Mouse (Mus musculus): ENCODE measurements around the gene Rsc1a1. TPM values are rescaled to one million over a fixed set of nuclear protein-coding genes. Genes with fewer than 3 reads are reported as not detected.

The Rsc1a1 gene
- total RNA-seq, 2 experiments from 2014 or later, result not detected

Other genes starting within 250 kb of the Rsc1a1 start
- gene Srarp, start 249.5 kb downstream of the Rsc1a1 start, total RNA-seq (2021), result under 1 TPM; 0.34 to 0.43 TPM
- gene Zbtb17, start 240.9 kb downstream of the Rsc1a1 start, total RNA-seq (2021), result 10 to 100 TPM; 20.8 to 21.2 TPM
- gene Spen, start 147.0 kb downstream of the Rsc1a1 start, total RNA-seq (2021), result 10 to 100 TPM; 33.8 to 34.0 TPM
- gene Fblim1, start 79.5 kb downstream of the Rsc1a1 start, total RNA-seq (2021), result 100 to 1,000 TPM; 299 to 338 TPM
- 10 to 100 TPM; 30.1 to 35.4 TPM for gene Tmem82, start 67.0 kb downstream of the Rsc1a1 start, total RNA-seq (2021)
- gene Slc25a34, start 61.8 kb downstream of the Rsc1a1 start, total RNA-seq (2021), result 100 to 1,000 TPM; 121 TPM
- 100 to 1,000 TPM; 101 to 103 TPM for gene Plekhm2, start 20.7 kb downstream of the Rsc1a1 start, total RNA-seq (2021)
- gene Ddi2, start 37.8 kb upstream of the Rsc1a1 start, total RNA-seq (2021), result 10 to 100 TPM; 39.0 to 40.4 TPM
- under 1 TPM; 0.72 to 0.98 TPM for gene Agmat, start 61.1 kb upstream of the Rsc1a1 start, total RNA-seq (2021)
- 10 to 100 TPM; 18.4 to 18.5 TPM for gene Dnajc16, start 105.3 kb upstream of the Rsc1a1 start, total RNA-seq (2021)
- gene Casp9, start 108.0 kb upstream of the Rsc1a1 start, total RNA-seq (2021), result 1 to 10 TPM; 7.7 to 9.5 TPM
- not detected for gene Cela2a, start 140.6 kb upstream of the Rsc1a1 start, total RNA-seq (2021)
- gene Ctrc, start 160.8 kb upstream of the Rsc1a1 start, total RNA-seq (2021), result not detected
- 10 to 100 TPM; 22.1 to 22.6 TPM for gene Efhd2, start 189.3 kb upstream of the Rsc1a1 start, total RNA-seq (2021)